Mouse (Mus musculus) kidney, embryonic 14.5 days (tissue): ENCODE results near the gene Wfs1. TPM values are rescaled to one million over a fixed set of nuclear protein-coding genes. Genes with fewer than 3 reads are reported as not detected.

Source experiments
- ATAC-seq: fragments of 200-750 bp; cut with Nextera tagmentation; 2 replicates; pipeline ENCODE4 v1.8.0; 2017; ENCODE audit warnings: moderate number of reproducible peaks, mild to moderate bottlenecking, moderate TSS enrichment, moderate library complexity; ENCODE audit not compliant: low FRiP score, low TSS enrichment
- H3K27ac ChIP-seq: fragments of 300-500 bp; sonication (generic); 2 replicates; pipeline ENCODE4 v1.5.1; 2014; ENCODE audit warnings: low read depth, mild to moderate bottlenecking, low read length, moderate library complexity, mixed read lengths
- H3K27me3 ChIP-seq: fragments of 300-500 bp; sonication (generic); 2 replicates; pipeline ENCODE4 v1.6.1; 2014; ENCODE audit warnings: mild to moderate bottlenecking, low read length; ENCODE audit not compliant: control insufficient read depth, insufficient read depth
- H3K36me3 ChIP-seq: fragments of 300-500 bp; sonication (generic); 2 replicates; pipeline ENCODE4 v1.6.1; 2014; ENCODE audit warnings: low read length, mixed read lengths; ENCODE audit not compliant: control insufficient read depth, insufficient read depth
- H3K4me1 ChIP-seq: fragments of 300-500 bp; sonication (generic); 2 replicates; pipeline ENCODE4 v1.6.1; 2014; ENCODE audit warnings: low read length, mixed read lengths; ENCODE audit not compliant: control insufficient read depth, insufficient read depth
- H3K4me2 ChIP-seq: fragments of 300-500 bp; sonication (generic); replicated peaks from 2 replicates; pipeline ENCODE4 v1.6.1; 2014; ENCODE audit warnings: low read depth, mild to moderate bottlenecking, low read length
- H3K4me3 ChIP-seq: fragments of 300-500 bp; sonication (generic); 2 replicates; pipeline ENCODE4 v1.5.1; 2014; ENCODE audit warnings: mild to moderate bottlenecking, low read length
- H3K9ac ChIP-seq: fragments of 300-500 bp; sonication (generic); 2 replicates; pipeline ENCODE4 v1.6.1; 2014; ENCODE audit warnings: low read depth, mild to moderate bottlenecking, low read length, moderate library complexity
- H3K9me3 ChIP-seq: fragments of 300-500 bp; sonication (generic); 2 replicates; pipeline ENCODE4 v1.6.1; 2016; ENCODE audit warnings: low read length; ENCODE audit not compliant: control insufficient read depth
- WGBS: fragments of 180-500 bp; shearing (Covaris S2); extraction: QIAGEN DNeasy Blood & Tissue Kit; methylation state at CpG from one replicate; pipeline ENCODE4 v1.1.7; 2014; 5-methylcytosine and 5-hydroxymethylcytosine counted together
- polyA plus RNA-seq: library from polyadenylated mRNA; unstranded; fragments of >200 nt; fragmentation: Nextera tagmentation; extraction: Ambion mirVana; gene quantifications from 2 replicates; pipeline ENCODE4 v1.2.1, GENCODE M21; 2014

Gene Wfs1
- polyA plus RNA-seq, 1 experiment from 2014 or later, result 20.9 TPM

DNA sequence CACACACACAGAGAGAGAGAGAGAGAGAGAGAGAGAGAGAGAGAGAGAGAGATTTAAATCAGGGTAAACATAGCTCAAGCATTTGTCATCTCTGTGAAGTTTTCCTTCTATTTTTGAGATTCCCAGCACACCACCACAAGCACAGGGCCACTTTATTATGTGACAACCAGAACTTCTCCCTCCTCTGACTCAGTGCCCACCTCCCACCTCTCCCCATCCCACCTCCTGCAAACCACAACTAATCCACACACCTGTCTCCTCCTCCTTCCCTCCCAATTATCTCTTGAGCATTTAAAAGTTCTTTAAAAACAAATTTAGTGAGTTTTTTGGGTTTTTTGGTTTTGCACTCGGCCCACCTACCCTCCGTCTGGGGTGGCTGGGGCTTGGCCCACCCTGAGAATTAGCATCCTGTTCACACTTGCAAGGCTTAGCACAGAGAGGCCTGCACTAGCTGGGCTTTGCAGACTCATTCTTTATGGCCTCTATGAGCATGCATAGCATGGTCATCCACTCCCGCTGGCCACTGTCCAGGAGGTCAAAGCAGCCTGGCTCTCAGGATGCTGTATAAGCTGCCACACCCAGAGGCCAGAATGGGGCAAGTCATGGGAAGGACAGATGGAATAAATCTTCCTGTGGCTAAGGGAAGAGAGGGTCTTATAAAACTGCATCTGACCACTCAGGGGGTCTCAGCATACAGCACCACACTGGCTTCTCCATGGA lies 1.8 kb upstream of the Wfs1 start:
- no peak overlapping the region for H3K4me2 ChIP-seq
- H3K9ac ChIP-seq, result no peak overlapping the region
- H3K4me3 ChIP-seq, result no peak overlapping the region
- no peaks in the 10 kb centered on the region for H3K27me3 ChIP-seq
- 65% methylated on average over 3 of the region's 3 CpGs for WGBS
- H3K27ac ChIP-seq, result no peak overlapping the region
- H3K9me3 ChIP-seq, result no peaks in the 10 kb centered on the region
- peaks cover 22% of the 10 kb centered on the region; the same call in 1 of the 2 replicates for H3K4me1 ChIP-seq
- no peak for ATAC-seq
- no peaks in the 10 kb centered on the region for H3K36me3 ChIP-seq

DNA sequence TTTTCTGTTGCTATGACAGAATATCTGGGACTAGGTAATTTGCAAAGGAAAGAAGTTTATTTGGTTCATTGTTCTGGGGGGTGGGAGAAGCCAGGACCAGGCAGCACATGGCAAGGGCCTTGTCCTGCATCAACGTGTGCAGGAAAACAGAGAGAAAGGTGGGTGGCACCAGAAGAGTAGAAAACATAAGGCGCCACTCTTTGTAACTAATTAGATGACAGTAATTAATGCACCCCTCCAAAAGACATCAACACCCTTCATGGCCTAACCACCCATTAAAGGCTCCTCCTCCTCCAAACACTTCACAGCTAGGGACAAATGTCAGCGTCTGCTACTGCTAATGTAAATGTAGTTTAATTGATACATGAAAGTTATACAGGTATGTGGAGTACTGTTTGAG lies 1.2 kb upstream of the Wfs1 start:
- Histone ChIP-seq H3K9me3 (no peaks in the 10 kb centered on the region), H3K4me2 (no peak overlapping the region), H3K36me3 (no peaks in the 10 kb centered on the region), H3K9ac (no peak overlapping the region), H3K27ac (no peak overlapping the region), H3K4me3 (no peak overlapping the region), H3K27me3 (no peaks in the 10 kb centered on the region), H3K4me1 (peaks cover 22% of the 10 kb centered on the region; the same call in 1 of the 2 replicates)
- no peak for ATAC-seq
- 30% methylated on average over 3 of the region's 3 CpGs for WGBS

DNA sequence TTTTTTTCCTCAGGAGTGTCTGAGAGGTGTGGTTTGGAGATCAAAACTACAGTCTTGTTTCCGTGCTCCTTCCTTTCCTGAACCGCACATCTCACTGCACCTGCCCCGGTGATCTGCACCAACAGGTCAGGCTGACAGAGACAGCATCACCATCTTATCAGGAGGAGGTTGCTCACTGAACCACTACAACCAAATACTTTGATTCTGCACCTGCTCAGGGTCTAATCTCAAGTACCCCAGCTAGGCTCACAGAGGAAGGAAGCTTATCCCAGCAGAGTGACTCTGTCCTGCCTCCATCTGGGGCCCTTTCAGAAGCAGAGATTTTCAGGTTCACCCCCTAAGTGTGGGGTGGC lies 596 bp upstream of the Wfs1 start:
- WGBS, result 7% methylated on average over 3 of the region's 3 CpGs
- Histone ChIP-seq H3K9me3 (no peaks in the 10 kb centered on the region), H3K4me3 (peak overlapping the region; percentile 76), H3K4me2 (peak overlapping the region; percentile 94), H3K4me1 (peaks cover 22% of the 10 kb centered on the region; the same call in 1 of the 2 replicates), H3K36me3 (no peaks in the 10 kb centered on the region), H3K9ac (no peak overlapping the region), H3K27ac (peak overlapping the region; percentile 37; the same call in 1 of the 2 replicates), H3K27me3 (no peaks in the 10 kb centered on the region)
- ATAC-seq, result no peak

DNA sequence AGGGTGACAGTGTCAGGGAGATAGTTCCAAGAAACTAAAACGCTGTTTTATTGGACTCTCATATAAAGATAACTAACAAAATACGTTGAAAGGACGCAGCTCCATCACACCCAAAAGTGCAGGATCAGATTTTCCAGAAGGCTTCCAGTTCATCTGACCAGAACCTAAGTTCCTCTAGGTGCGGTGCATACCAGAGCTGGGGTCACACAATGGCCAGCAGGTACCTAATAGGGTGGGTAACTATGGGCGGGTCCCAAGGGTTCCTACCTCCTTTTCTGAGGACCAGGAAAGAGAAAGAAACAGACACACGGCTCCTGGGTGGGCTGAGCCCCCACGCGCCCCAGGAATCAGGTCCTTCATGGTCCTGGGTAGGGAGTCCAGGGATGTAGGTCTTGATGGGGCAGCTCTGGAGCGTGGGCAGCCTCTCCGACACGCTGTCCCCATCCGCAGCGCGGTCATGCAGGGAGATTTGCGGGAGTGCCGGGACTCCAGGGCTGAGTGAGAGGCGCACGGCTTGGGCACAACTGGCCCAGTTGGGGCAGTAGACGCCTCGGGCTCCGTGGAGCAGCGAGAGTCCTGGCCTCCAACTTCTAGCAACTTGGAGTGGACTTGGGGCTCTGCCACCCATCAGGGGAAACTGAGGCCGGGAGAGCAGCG lies 753 bp downstream of the Wfs1 start:
- 10% methylated on average over 24 of the region's 24 CpGs for WGBS
- H3K27me3 ChIP-seq, result no peaks in the 10 kb centered on the region
- peak overlapping the region; percentile 62; the same call in 1 of the 2 replicates for H3K27ac ChIP-seq

DNA sequence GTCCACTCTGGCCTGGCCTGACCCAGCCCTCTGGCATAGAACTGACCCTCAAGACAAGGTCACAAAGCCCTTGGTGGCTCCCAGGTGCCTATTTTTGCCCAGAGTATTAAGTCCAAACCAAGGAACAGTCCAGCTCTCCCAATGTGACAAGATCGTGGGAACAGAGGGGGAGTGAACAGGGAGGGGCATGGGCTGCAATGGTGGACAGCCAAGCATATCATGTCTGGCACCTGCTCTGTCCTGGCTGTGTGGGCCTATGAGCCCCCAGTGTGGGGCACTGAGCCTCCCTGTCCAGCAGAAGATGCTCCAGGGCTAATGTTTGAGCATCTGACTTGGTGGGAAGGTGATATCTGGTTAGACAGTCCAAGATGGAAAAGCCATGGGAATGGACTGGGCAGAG lies 2.4 kb downstream of the Wfs1 start:
- H3K4me2 ChIP-seq, result no peak overlapping the region
- no peak for ATAC-seq
- no peaks in the 10 kb centered on the region for H3K9me3 ChIP-seq
- no peak overlapping the region for H3K4me3 ChIP-seq
- WGBS, result 48% methylated on average over 1 of the region's 1 CpGs
- no peaks in the 10 kb centered on the region for H3K36me3 ChIP-seq
- H3K4me1 ChIP-seq, result peaks cover 26% of the 10 kb centered on the region; the same call in 1 of the 2 replicates
- no peak overlapping the region for H3K9ac ChIP-seq
- no peaks in the 10 kb centered on the region for H3K27me3 ChIP-seq
- H3K27ac ChIP-seq, result no peak overlapping the region

More for the DNA sequence above, 753 bp downstream of the Wfs1 start:
- Histone ChIP-seq H3K9ac (peak overlapping the region; percentile 76), H3K4me1 (peaks cover 22% of the 10 kb centered on the region; the same call in 1 of the 2 replicates), H3K4me2 (peak overlapping the region; percentile 94), H3K4me3 (peak overlapping the region; percentile 76), H3K36me3 (no peaks in the 10 kb centered on the region), H3K9me3 (no peaks in the 10 kb centered on the region)
- peak; percentile 18; the same call in 1 of the 2 replicates for ATAC-seq

DNA sequence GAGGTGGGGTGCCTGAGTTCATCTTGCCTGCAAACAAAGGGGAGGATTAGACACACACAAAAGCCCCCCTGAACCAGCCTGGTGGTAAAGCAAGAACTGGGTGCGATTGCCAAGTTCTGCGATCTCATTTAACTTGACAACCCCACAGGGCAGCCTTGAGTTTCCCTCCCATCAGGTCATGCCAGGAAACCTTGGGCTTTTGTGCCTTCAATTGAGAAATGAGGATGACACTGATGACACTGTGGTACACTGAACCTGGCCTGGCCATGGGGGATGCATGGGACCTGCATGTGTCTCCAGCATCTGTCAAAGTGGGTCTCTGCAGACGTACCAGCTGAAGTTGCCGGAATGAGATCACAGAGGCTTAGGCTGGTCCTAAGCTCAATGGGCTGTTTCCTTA lies 6.7 kb downstream of the Wfs1 start:
- peaks cover 30% of the 10 kb centered on the region for H3K4me1 ChIP-seq
- WGBS, result 84% methylated on average over 4 of the region's 4 CpGs

DNA sequence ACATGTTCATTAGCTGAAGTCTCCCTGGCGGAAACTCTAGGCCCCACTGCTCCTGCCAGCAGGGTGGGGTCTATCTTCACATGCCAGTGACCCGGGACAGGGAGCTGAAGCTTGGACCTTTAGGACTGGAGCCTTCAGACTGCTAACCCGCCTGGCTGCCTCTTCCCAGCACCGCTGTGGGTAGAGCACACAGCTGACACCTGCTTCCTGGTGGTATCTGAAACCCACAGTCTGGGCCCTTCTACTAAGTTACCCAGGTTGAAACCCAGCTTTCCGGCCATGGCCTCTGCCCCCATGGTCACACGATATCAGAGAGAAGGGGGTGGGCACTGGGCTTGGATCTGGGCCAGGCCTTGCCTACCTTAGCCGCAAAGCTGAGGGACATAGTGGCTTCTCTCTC lies 9.4 kb downstream of the Wfs1 start:
- H3K4me1 ChIP-seq, result peaks cover 26% of the 10 kb centered on the region
- no peak overlapping the region for H3K4me3 ChIP-seq
- H3K27me3 ChIP-seq, result no peaks in the 10 kb centered on the region
- no peak overlapping the region for H3K27ac ChIP-seq
- H3K4me2 ChIP-seq, result no peak overlapping the region
- no peaks in the 10 kb centered on the region for H3K9me3 ChIP-seq
- 49% methylated on average over 7 of the region's 7 CpGs for WGBS
- ATAC-seq, result no peak
- H3K36me3 ChIP-seq, result peaks cover 8% of the 10 kb centered on the region; the same call in 1 of the 2 replicates
- no peak overlapping the region for H3K9ac ChIP-seq

More for the DNA sequence above, 6.7 kb downstream of the Wfs1 start:
- ATAC-seq, result no peak
- Histone ChIP-seq H3K27me3 (no peaks in the 10 kb centered on the region), H3K27ac (no peak overlapping the region), H3K36me3 (no peaks in the 10 kb centered on the region), H3K4me3 (no peak overlapping the region), H3K4me2 (no peak overlapping the region), H3K9me3 (no peaks in the 10 kb centered on the region), H3K9ac (no peak overlapping the region)

DNA sequence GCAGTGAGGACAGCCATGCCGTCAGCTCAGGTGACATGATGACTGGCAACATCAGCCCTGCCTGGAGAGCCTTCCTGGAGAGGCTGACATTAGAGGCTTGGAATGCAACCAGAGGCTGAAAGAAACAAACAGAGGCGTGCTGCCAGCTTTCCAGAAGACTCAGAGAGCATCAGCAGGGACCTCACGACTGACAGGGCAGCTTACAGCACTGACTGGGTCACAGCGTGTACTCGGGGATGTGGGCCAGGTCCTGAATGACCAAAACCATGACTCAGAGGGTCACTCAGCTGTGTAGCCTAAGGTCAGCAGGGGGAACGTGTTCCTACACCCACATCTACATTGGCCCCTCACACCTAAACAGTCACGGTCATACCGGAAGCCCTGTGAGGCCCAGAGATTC lies 10.0 kb downstream of the Wfs1 start:
- Histone ChIP-seq H3K4me1 (peaks cover 30% of the 10 kb centered on the region), H3K27ac (no peak overlapping the region)
- WGBS, result 59% methylated on average over 8 of the region's 8 CpGs

DNA sequence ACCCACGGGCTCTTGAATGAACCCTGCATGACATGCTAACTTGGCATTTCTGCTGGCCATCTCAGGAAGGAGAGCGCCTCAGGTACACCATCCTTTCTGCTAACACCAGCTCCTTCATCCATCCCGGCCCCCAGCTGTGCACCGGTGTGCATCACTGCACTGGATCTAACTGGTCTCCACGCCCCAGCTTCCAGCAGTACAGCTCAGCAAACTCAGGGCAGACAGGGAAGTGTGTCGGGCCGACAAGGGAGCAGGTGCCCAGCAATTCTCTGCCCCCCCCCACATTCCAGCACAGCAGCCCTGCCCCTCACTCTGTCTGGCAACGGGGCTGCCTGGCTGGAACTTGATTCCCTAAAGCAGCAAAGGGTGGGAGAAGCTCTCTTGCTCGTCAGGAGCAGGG lies 11.2 kb downstream of the Wfs1 start:
- Histone ChIP-seq H3K36me3 (peaks cover 11% of the 10 kb centered on the region; the same call in 1 of the 2 replicates), H3K27ac (no peak overlapping the region), H3K9me3 (no peaks in the 10 kb centered on the region), H3K27me3 (no peaks in the 10 kb centered on the region), H3K4me3 (no peak overlapping the region), H3K9ac (no peak overlapping the region), H3K4me1 (peaks cover 30% of the 10 kb centered on the region), H3K4me2 (no peak overlapping the region)
- 39% methylated on average over 9 of the region's 9 CpGs for WGBS
- ATAC-seq, result peak; percentile 72

More for the DNA sequence above, 10.0 kb downstream of the Wfs1 start:
- no peak for ATAC-seq
- Histone ChIP-seq H3K9ac (no peak overlapping the region), H3K4me2 (no peak overlapping the region), H3K9me3 (no peaks in the 10 kb centered on the region), H3K4me3 (no peak overlapping the region), H3K27me3 (no peaks in the 10 kb centered on the region), H3K36me3 (peaks cover 8% of the 10 kb centered on the region; the same call in 1 of the 2 replicates)
